Mouse (Mus musculus) olfactory bulb, adult 2 months (tissue): Measurements from ENCODE around the gene Tfpi. TPM values are rescaled to one million over a fixed set of nuclear protein-coding genes. Genes with fewer than 3 reads are reported as not detected.

Source experiments
- H3K27ac ChIP-seq: fragments of 200-500 bp; 2 replicates; pipeline ENCODE4 v1.5.1; 2012; ENCODE audit warnings: low read depth, low read length; ENCODE audit not compliant: insufficient read depth
- H3K4me1 ChIP-seq: fragments of 200-500 bp; 2 replicates; pipeline ENCODE4 v1.6.1; 2012; ENCODE audit warnings: low read length; ENCODE audit not compliant: control insufficient read depth, insufficient read depth
- H3K4me3 ChIP-seq: fragments of 200-500 bp; 2 replicates; pipeline ENCODE4 v1.5.1; 2012; ENCODE audit warnings: mild to moderate bottlenecking, low read depth, low read length, moderate library complexity; ENCODE audit not compliant: insufficient read depth
- CTCF ChIP-seq: fragments of 200-500 bp; IDR thresholded peaks from 2 replicates; pipeline ENCODE4 v1.5.1; 2012; ENCODE audit warnings: low read depth, mild to moderate bottlenecking, low read length, moderate library complexity; ENCODE audit not compliant: insufficient read depth
- POLR2A ChIP-seq: fragments of 200-500 bp; IDR thresholded peaks from 2 replicates; pipeline ENCODE4 v1.6.1; 2012; ENCODE audit warnings: mild to moderate bottlenecking, low read depth, low read length, moderate library complexity; ENCODE audit not compliant: insufficient read depth
- WGBS: fragments of 180-500 bp; shearing (Covaris S2); methylation state at CpG from one replicate; pipeline ENCODE4 v1.1.7; 2018; 5-methylcytosine and 5-hydroxymethylcytosine counted together
- polyA plus RNA-seq: library from polyadenylated mRNA; stranded (reverse); fragments of >200 nt; gene quantifications from 2 replicates; pipeline ENCODE4 v1.2.4, GENCODE M21; 2012; ENCODE audit warnings: low replicate concordance; ENCODE audit not compliant: missing spikeins, insufficient read depth, insufficient read length

Tfpi gene
- polyA plus RNA-seq, 1 experiment: not detected

- 78% methylated on average over 11 of the region's 11 CpGs for WGBS
- Histone ChIP-seq H3K4me3 (peak overlapping the region; percentile 5; the same call in 1 of the 2 replicates), H3K4me1 (no peaks in the 10 kb centered on the region), H3K27ac (no peak overlapping the region)
- TF ChIP-seq POLR2A (no peak), CTCF (no peak)
These were observed 89.1 kb downstream of the Tfpi start for GRCm38 (mm10) chr2:84387394-84388022.

- no peak for TF ChIP-seq CTCF
- TF ChIP-seq POLR2A: no peak
- Histone ChIP-seq H3K4me3 (peak overlapping the region; percentile 5; the same call in 1 of the 2 replicates), H3K27ac (no peak overlapping the region), H3K4me1 (no peaks in the 10 kb centered on the region)
- WGBS: 34% methylated on average over 18 of the region's 18 CpGs
These were observed 89.8 kb downstream of the Tfpi start for GRCm38 (mm10) chr2:84386563-84387393.

GRCm38 (mm10) chr2:84384911-84385693 is 91.5 kb downstream of the Tfpi start:
- H3K27ac ChIP-seq: no peak overlapping the region
- no peaks in the 10 kb centered on the region for H3K4me1 ChIP-seq
- WGBS: 67% methylated on average over 6 of the region's 6 CpGs
- H3K4me3 ChIP-seq: no peak overlapping the region
- TF ChIP-seq CTCF: no peak
- no peak for TF ChIP-seq POLR2A

- TF ChIP-seq POLR2A (no peak), CTCF (no peak)
- 63% methylated on average over 4 of the region's 4 CpGs for WGBS
- Histone ChIP-seq H3K4me3 (no peak overlapping the region), H3K27ac (no peak overlapping the region), H3K4me1 (no peaks in the 10 kb centered on the region)
These were observed 92.7 kb downstream of the Tfpi start for GRCm38 (mm10) chr2:84383828-84384227.

Other genes starting within 250 kb of the Tfpi start
- not detected in 2 replicates for gene Calcrl, start 51.4 kb downstream of the Tfpi start, polyA plus RNA-seq
- not detected in 2 replicates for gene Ctnnd1, start 174.0 kb upstream of the Tfpi start, polyA plus RNA-seq
- not detected in 2 replicates for gene Btbd18, start 182.3 kb upstream of the Tfpi start, polyA plus RNA-seq
- not detected in 2 replicates for gene Selenoh, start 194.0 kb upstream of the Tfpi start, polyA plus RNA-seq
- gene Gm28635, start 201.3 kb upstream of the Tfpi start, polyA plus RNA-seq: not detected in 2 replicates
- gene Med19, start 201.6 kb upstream of the Tfpi start, polyA plus RNA-seq: not detected in 2 replicates
- not detected in 2 replicates for gene Tmx2, start 202.4 kb upstream of the Tfpi start, polyA plus RNA-seq
- not detected in 2 replicates for gene Zdhhc5, start 238.4 kb upstream of the Tfpi start, polyA plus RNA-seq